Mouse (Mus musculus) frontal cortex, postnatal 25 days (tissue): ENCODE measurements around the gene Gm7145.
"Not testable (repeated sequence)": the region's sequence is repeated elsewhere in the genome, so short reads cannot be mapped to it uniquely, and the experiment has no call there.

Experiments used
- DNase-seq, 2 experiments: peaks; one replicate each; pipeline ENCODE4 v3.0.0; 2022; ENCODE audit warnings: low spot score in 2 of 2

The Gm7145 gene

DNA sequence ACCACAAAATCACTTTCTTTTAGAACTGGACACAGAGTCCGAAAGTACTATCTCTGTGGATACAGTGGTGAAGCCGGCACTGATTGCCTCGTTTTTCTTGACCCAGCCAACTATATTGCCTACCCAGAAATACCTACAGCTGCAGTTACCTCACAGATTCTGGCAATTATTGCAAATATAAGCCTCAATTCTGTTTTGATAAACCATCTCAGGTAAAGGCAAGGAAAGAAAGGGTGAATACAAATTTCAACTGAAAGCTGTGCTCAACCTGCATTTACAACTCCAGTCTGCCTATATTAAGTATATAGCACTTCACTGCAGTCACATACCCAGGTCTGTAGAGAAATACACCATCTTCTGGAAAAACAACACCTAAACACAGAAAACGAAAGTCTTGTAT is at the start of gene Gm7145:
TSS of gene Gm7145 (plus strand) at position 301 of the 400 bp plus-strand sequence.
- DNase-seq, result no peak

DNA sequence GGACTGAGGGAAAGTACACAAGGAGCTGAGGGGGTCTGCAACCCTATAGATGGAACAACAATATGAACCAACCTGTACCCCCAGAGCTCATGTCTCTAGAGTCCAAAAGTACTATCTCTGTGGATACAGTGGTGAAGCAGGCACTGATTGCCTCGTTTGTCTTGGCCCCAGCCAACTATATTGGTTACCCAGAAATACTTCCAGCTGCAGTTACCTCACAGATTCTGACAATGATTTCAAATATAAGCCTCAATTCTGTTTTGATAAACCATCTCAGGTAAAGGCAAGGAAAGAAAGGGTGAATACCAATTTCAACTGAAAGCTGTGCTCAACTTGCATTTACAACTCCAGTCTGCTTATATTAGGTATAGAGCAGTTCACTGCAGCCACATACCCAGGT is 38.0 kb upstream of the Gm7145 start, which contains the start of gene Gm28168:
TSS of gene Gm28168 (plus strand) at position 301 of the 400 bp plus-strand sequence.
- DNase-seq, result not testable (repeated sequence)

DNA sequence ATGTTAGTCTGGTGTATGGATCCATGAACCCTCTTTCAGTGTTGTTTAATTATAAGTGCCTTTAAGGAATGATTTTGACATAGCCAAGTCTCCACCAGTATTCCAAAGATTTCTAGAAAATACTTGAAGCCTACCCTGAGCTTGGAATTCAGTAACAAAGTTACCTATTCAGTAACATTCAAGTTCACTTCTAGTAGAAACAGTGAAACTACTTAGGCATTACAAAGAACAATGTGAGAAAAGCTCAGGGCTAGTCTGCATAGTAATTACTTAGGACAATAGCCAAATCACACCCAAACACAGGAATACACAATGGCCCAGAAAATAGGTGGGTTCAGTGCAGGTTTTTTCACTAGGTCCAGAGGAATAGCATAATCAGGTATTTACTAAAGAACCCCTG is 38.1 kb downstream of the Gm7145 start:
- not testable (repeated sequence) for DNase-seq

DNA sequence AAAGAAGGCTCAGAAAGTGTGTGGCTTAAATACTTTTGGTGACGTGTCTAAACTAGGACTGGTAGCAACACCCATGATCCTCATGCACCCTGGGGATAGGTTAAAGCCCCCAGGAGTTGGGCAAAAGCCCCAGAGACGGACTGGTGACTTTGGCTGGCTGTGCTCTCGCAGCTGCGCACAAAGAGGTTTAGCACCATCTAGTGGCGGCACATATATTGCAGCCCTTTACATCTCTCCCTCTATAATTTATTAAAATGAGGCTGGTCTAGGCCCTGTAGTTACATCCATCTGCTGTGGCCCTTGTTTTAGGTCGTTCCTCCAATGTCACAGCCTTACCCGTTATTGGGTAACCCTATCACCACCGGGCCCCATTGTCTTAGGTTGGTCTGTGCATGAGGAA is 47.0 kb downstream of the Gm7145 start:
- not testable (repeated sequence) for DNase-seq
